Mouse (Mus musculus) urinary bladder, adult 2 months (tissue): Measurements from ENCODE around the gene Fcrl6. TPM values are rescaled to one million over a fixed set of nuclear protein-coding genes. Genes with fewer than 3 reads are reported as not detected.

Experiments used
- polyA plus RNA-seq: library from polyadenylated mRNA; depleted of rRNA; stranded (reverse); fragments of >200 nt; gene quantifications from 2 replicates; pipeline ENCODE4 v1.2.3, GENCODE M21; 2012; rRNA removed

Fcrl6 gene
- polyA plus RNA-seq, 1 experiment: not detected

Other genes starting within 250 kb of the Fcrl6 start
- gene Pigm, start 226.0 kb downstream of the Fcrl6 start, polyA plus RNA-seq: 10.3 and 11.5 TPM in 2 replicates
- 5.1 and 6.9 TPM in 2 replicates for gene Slamf9, start 127.2 kb downstream of the Fcrl6 start, polyA plus RNA-seq
- 12.5 and 14.1 TPM in 2 replicates for gene Igsf9, start 120.8 kb downstream of the Fcrl6 start, polyA plus RNA-seq
- 139 and 175 TPM in 2 replicates for gene Tagln2, start 102.5 kb downstream of the Fcrl6 start, polyA plus RNA-seq
- 0.66 and 1.2 TPM in 2 replicates for gene Cfap45, start 81.8 kb downstream of the Fcrl6 start, polyA plus RNA-seq
- 0.40 and 0.50 TPM in 2 replicates for gene Vsig8, start 46.6 kb downstream of the Fcrl6 start, polyA plus RNA-seq
- gene Slamf8, start 12.0 kb downstream of the Fcrl6 start, polyA plus RNA-seq: 3.7 and 6.3 TPM in 2 replicates
- gene Dusp23, start 30.4 kb upstream of the Fcrl6 start, polyA plus RNA-seq: 18.2 and 20.3 TPM in 2 replicates
- not detected in 2 replicates for gene Crp, start 95.5 kb upstream of the Fcrl6 start, polyA plus RNA-seq